Mouse (Mus musculus): ENCODE data around the gene Dnajc27. TPM values are rescaled to one million over a fixed set of nuclear protein-coding genes. Genes with fewer than 3 reads are reported as not detected.

Gene Dnajc27
- total RNA-seq (2021), result 10 to 100 TPM; 35.0 to 39.3 TPM
- long read RNA-seq, experiment 1, full-length matches to known transcripts, result 60 of 80 reads
- long read RNA-seq, experiment 1, partial matches to known transcripts, result 10 of 80 reads
- long read RNA-seq, experiment 1, other reads (novel, unspliced or antisense), result 10 of 80 reads
- long read RNA-seq, experiment 2, full-length matches to known transcripts, result 28 of 38 reads
- long read RNA-seq, experiment 2, partial matches to known transcripts, result 2 of 38 reads
- long read RNA-seq, experiment 2, other reads (novel, unspliced or antisense), result 8 of 38 reads

- DNase-seq (ENCODE audit: low spot score), result peak; percentile 97
These were observed at the start of gene Dnajc27 for GRCm38 (mm10) chr12:4082132-4083001. Gene Dnajc27 (plus strand): TSS chr12:4082583.

- no peak for DNase-seq (ENCODE audit: low spot score)
These were observed 46.2 kb upstream of the Dnajc27 start for GRCm38 (mm10) chr12:4036157-4036556.

GRCm38 (mm10) chr12:4037511-4037910, 44.9 kb upstream of the Dnajc27 start:
- no peak for DNase-seq (ENCODE audit: low spot score)

- peak; percentile 64 for DNase-seq (ENCODE audit: low spot score)
These were observed 44.0 kb upstream of the Dnajc27 start, which contains the start of gene Efr3b for GRCm38 (mm10) chr12:4038061-4039041. Gene Efr3b (minus strand): TSS chr12:4038915.

- no peak for DNase-seq (ENCODE audit: low spot score)
These were observed 43.3 kb upstream of the Dnajc27 start for GRCm38 (mm10) chr12:4039046-4039445.

- peak; percentile 61 for DNase-seq (ENCODE audit: low spot score)
These were observed 40.0 kb upstream of the Dnajc27 start for GRCm38 (mm10) chr12:4042411-4042810.

- no peak for DNase-seq (ENCODE audit: low spot score)
These were observed 36.4 kb upstream of the Dnajc27 start for GRCm38 (mm10) chr12:4045992-4046391.

GRCm38 (mm10) chr12:4048031-4048430, 34.4 kb upstream of the Dnajc27 start:
- no peak for DNase-seq (ENCODE audit: low spot score)

GRCm38 (mm10) chr12:4050861-4051425, 31.4 kb upstream of the Dnajc27 start:
- DNase-seq (ENCODE audit: low spot score), result no peak

- no peak for DNase-seq (ENCODE audit: low spot score)
These were observed 28.7 kb upstream of the Dnajc27 start for GRCm38 (mm10) chr12:4053643-4054042.

- no peak for DNase-seq (ENCODE audit: low spot score)
These were observed 27.5 kb upstream of the Dnajc27 start for GRCm38 (mm10) chr12:4054845-4055244.

- peak; percentile 76 for DNase-seq (ENCODE audit: low spot score)
These were observed 24.1 kb upstream of the Dnajc27 start for GRCm38 (mm10) chr12:4058321-4058720.

GRCm38 (mm10) chr12:4059683-4060082, 22.7 kb upstream of the Dnajc27 start:
- no peak for DNase-seq (ENCODE audit: low spot score)

- no peak for DNase-seq (ENCODE audit: low spot score)
These were observed 16.9 kb upstream of the Dnajc27 start for GRCm38 (mm10) chr12:4065498-4065897.

GRCm38 (mm10) chr12:4065944-4066343, 16.4 kb upstream of the Dnajc27 start:
- DNase-seq (ENCODE audit: low spot score), result no peak

- DNase-seq (ENCODE audit: low spot score), result no peak
These were observed 15.5 kb upstream of the Dnajc27 start for GRCm38 (mm10) chr12:4066681-4067459.

GRCm38 (mm10) chr12:4068551-4068950, 13.8 kb upstream of the Dnajc27 start:
- no peak for DNase-seq (ENCODE audit: low spot score)

GRCm38 (mm10) chr12:4071671-4072070, 10.7 kb upstream of the Dnajc27 start:
- DNase-seq (ENCODE audit: low spot score), result peak; percentile 49

- DNase-seq (ENCODE audit: low spot score), result no peak
These were observed 7.0 kb upstream of the Dnajc27 start for GRCm38 (mm10) chr12:4075407-4075806.

GRCm38 (mm10) chr12:4076383-4076782, 6.0 kb upstream of the Dnajc27 start:
- no peak for DNase-seq (ENCODE audit: low spot score)

All from gastrocnemius, adult 18-20 months (tissue).